Mouse (Mus musculus): ENCODE results near the gene Sh3d19. TPM values are rescaled to one million over a fixed set of nuclear protein-coding genes. Genes with fewer than 3 reads are reported as not detected.

Sh3d19 gene
- polyA plus RNA-seq, 1 experiment from 2014 or later = 15.6 TPM

- 73% methylated on average over 14 of the region's 14 CpGs for WGBS
- Histone ChIP-seq H3K4me1 (peaks cover 5% of the 10 kb centered on the region; the same call in 1 of the 2 replicates), H3K9ac (no peak overlapping the region), H3K27me3 (replicated peaks) (no peaks in the 10 kb centered on the region), H3K4me3 (no peak overlapping the region), H3K36me3 (replicated peaks) (no peaks in the 10 kb centered on the region; the same call in 1 of the 2 replicates), H3K27ac (no peak overlapping the region), H3K4me2 (no peak overlapping the region), H3K9me3 (no peaks in the 10 kb centered on the region)
- no peak for ATAC-seq (replicated peaks)
These were observed 69.6 kb downstream of the Sh3d19 start for GRCm38 (mm10) chr3:86040286-86041201.

GRCm38 (mm10) chr3:86047686-86048408 lies 76.9 kb downstream of the Sh3d19 start:
- no peak for ATAC-seq (replicated peaks)
- H3K27ac ChIP-seq = no peak overlapping the region
- H3K4me3 ChIP-seq = no peak overlapping the region
- H3K9ac ChIP-seq = no peak overlapping the region
- H3K36me3 ChIP-seq (replicated peaks) = no peaks in the 10 kb centered on the region; the same call in 1 of the 2 replicates
- H3K4me2 ChIP-seq = no peak overlapping the region
- no peaks in the 10 kb centered on the region for H3K9me3 ChIP-seq
- no peaks in the 10 kb centered on the region for H3K27me3 ChIP-seq (replicated peaks)
- 92% methylated on average over 9 of the region's 9 CpGs for WGBS
- H3K4me1 ChIP-seq = no peaks in the 10 kb centered on the region

- Histone ChIP-seq H3K4me1 (no peaks in the 10 kb centered on the region), H3K27ac (no peak overlapping the region), H3K4me3 (no peak overlapping the region), H3K4me2 (no peak overlapping the region), H3K36me3 (replicated peaks) (no peaks in the 10 kb centered on the region), H3K27me3 (replicated peaks) (no peaks in the 10 kb centered on the region), H3K9me3 (no peaks in the 10 kb centered on the region), H3K9ac (no peak overlapping the region)
- 81% methylated on average over 2 of the region's 2 CpGs for WGBS
- no peak for ATAC-seq (replicated peaks)
These were observed 78.1 kb downstream of the Sh3d19 start for GRCm38 (mm10) chr3:86049041-86049440.

GRCm38 (mm10) chr3:86056678-86057077 lies 85.8 kb downstream of the Sh3d19 start:
- no peaks in the 10 kb centered on the region for H3K9me3 ChIP-seq
- H3K4me3 ChIP-seq = no peak overlapping the region
- H3K9ac ChIP-seq = no peak overlapping the region
- no peak overlapping the region for H3K27ac ChIP-seq
- no peaks in the 10 kb centered on the region for H3K4me1 ChIP-seq
- H3K36me3 ChIP-seq (replicated peaks) = no peaks in the 10 kb centered on the region
- WGBS = 77% methylated on average over 4 of the region's 4 CpGs
- H3K4me2 ChIP-seq = no peak overlapping the region
- no peaks in the 10 kb centered on the region for H3K27me3 ChIP-seq (replicated peaks)
- ATAC-seq (replicated peaks) = no peak

- H3K27ac ChIP-seq = no peak overlapping the region
- ATAC-seq (replicated peaks) = no peak
- WGBS = 62% methylated on average over 6 of the region's 6 CpGs
These were observed 86.7 kb downstream of the Sh3d19 start for GRCm38 (mm10) chr3:86057436-86058095.

GRCm38 (mm10) chr3:86069646-86070250 lies 98.8 kb downstream of the Sh3d19 start:
- Histone ChIP-seq H3K4me1 (no peaks in the 10 kb centered on the region), H3K9me3 (no peaks in the 10 kb centered on the region), H3K9ac (no peak overlapping the region), H3K4me2 (no peak overlapping the region), H3K4me3 (no peak overlapping the region), H3K27ac (no peak overlapping the region), H3K27me3 (replicated peaks) (no peaks in the 10 kb centered on the region), H3K36me3 (replicated peaks) (no peaks in the 10 kb centered on the region)
- 92% methylated on average over 11 of the region's 11 CpGs for WGBS
- ATAC-seq (replicated peaks) = no peak

More at GRCm38 (mm10) chr3:86057436-86058095, 86.7 kb downstream of the Sh3d19 start:
- Histone ChIP-seq H3K4me1 (no peaks in the 10 kb centered on the region), H3K27me3 (replicated peaks) (no peaks in the 10 kb centered on the region), H3K4me2 (no peak overlapping the region), H3K9me3 (no peaks in the 10 kb centered on the region), H3K9ac (no peak overlapping the region), H3K36me3 (replicated peaks) (no peaks in the 10 kb centered on the region), H3K4me3 (no peak overlapping the region)

- no peaks in the 10 kb centered on the region for H3K36me3 ChIP-seq (replicated peaks)
- no peaks in the 10 kb centered on the region for H3K27me3 ChIP-seq (replicated peaks)
- H3K9ac ChIP-seq = no peak overlapping the region
- no peaks in the 10 kb centered on the region for H3K4me1 ChIP-seq
- H3K27ac ChIP-seq = no peak overlapping the region
- H3K4me2 ChIP-seq = no peak overlapping the region
- H3K4me3 ChIP-seq = no peak overlapping the region
- WGBS = 87% methylated on average over 7 of the region's 7 CpGs
- no peaks in the 10 kb centered on the region for H3K9me3 ChIP-seq
- ATAC-seq (replicated peaks) = no peak
These were observed 99.9 kb downstream of the Sh3d19 start for GRCm38 (mm10) chr3:86070799-86071198.

- Histone ChIP-seq H3K27ac (no peak overlapping the region), H3K4me1 (no peaks in the 10 kb centered on the region), H3K27me3 (replicated peaks) (no peaks in the 10 kb centered on the region), H3K4me2 (no peak overlapping the region), H3K9ac (no peak overlapping the region), H3K4me3 (no peak overlapping the region), H3K36me3 (replicated peaks) (no peaks in the 10 kb centered on the region), H3K9me3 (no peaks in the 10 kb centered on the region)
- WGBS = 89% methylated on average over 3 of the region's 3 CpGs
- no peak for ATAC-seq (replicated peaks)
These were observed 101.2 kb downstream of the Sh3d19 start for GRCm38 (mm10) chr3:86072066-86072465.

- 79% methylated on average over 5 of the region's 5 CpGs for WGBS
- ATAC-seq (replicated peaks) = no peak
- Histone ChIP-seq H3K27ac (no peak overlapping the region), H3K4me2 (no peak overlapping the region), H3K4me1 (no peaks in the 10 kb centered on the region), H3K4me3 (no peak overlapping the region), H3K9me3 (no peaks in the 10 kb centered on the region), H3K9ac (no peak overlapping the region), H3K27me3 (replicated peaks) (no peaks in the 10 kb centered on the region), H3K36me3 (replicated peaks) (no peaks in the 10 kb centered on the region)
These were observed 102.0 kb downstream of the Sh3d19 start for GRCm38 (mm10) chr3:86072889-86073288.

- H3K27me3 ChIP-seq (replicated peaks) = no peaks in the 10 kb centered on the region
- H3K9me3 ChIP-seq = no peaks in the 10 kb centered on the region
- no peak overlapping the region for H3K27ac ChIP-seq
- no peak overlapping the region for H3K4me3 ChIP-seq
- no peak overlapping the region for H3K4me2 ChIP-seq
- 91% methylated on average over 5 of the region's 5 CpGs for WGBS
- no peaks in the 10 kb centered on the region for H3K36me3 ChIP-seq (replicated peaks)
- H3K9ac ChIP-seq = no peak overlapping the region
- no peak for ATAC-seq (replicated peaks)
- H3K4me1 ChIP-seq = no peaks in the 10 kb centered on the region
These were observed 104.7 kb downstream of the Sh3d19 start for GRCm38 (mm10) chr3:86075593-86075992.

GRCm38 (mm10) chr3:86076511-86077283 lies 105.8 kb downstream of the Sh3d19 start:
- H3K36me3 ChIP-seq (replicated peaks) = no peaks in the 10 kb centered on the region
- no peak overlapping the region for H3K27ac ChIP-seq

More at GRCm38 (mm10) chr3:86076511-86077283, 105.8 kb downstream of the Sh3d19 start:
- H3K27me3 ChIP-seq (replicated peaks) = no peaks in the 10 kb centered on the region
- no peaks in the 10 kb centered on the region for H3K4me1 ChIP-seq
- H3K4me2 ChIP-seq = no peak overlapping the region
- H3K9me3 ChIP-seq = no peaks in the 10 kb centered on the region
- no peak for ATAC-seq (replicated peaks)
- no peak overlapping the region for H3K9ac ChIP-seq
- 84% methylated on average over 14 of the region's 14 CpGs for WGBS
- no peak overlapping the region for H3K4me3 ChIP-seq

Data from midbrain, embryonic 15.5 days (tissue).